Mouse (Mus musculus) left cerebral cortex, postnatal 25 days (tissue): ENCODE measurements at regions not wholly inside any gene's neighbourhood (a gene's known extent, or its start where the extent isn't known, plus 50 kb on each side); places are given as distances from the start of the nearest gene placed in this dataset.

Source experiments
- DNase-seq, 2 experiments: peaks; one replicate each; pipeline ENCODE4 v3.0.0; 2022; ENCODE audit warnings: low spot score in 2 of 2, mixed read lengths in 1 of 2
- intact Hi-C: fragments of 180-260 bp; cut with DNase I; formaldehyde crosslinking; loops from one replicate; pipeline ENCODE4 v1.15.1; 2025

DNA sequence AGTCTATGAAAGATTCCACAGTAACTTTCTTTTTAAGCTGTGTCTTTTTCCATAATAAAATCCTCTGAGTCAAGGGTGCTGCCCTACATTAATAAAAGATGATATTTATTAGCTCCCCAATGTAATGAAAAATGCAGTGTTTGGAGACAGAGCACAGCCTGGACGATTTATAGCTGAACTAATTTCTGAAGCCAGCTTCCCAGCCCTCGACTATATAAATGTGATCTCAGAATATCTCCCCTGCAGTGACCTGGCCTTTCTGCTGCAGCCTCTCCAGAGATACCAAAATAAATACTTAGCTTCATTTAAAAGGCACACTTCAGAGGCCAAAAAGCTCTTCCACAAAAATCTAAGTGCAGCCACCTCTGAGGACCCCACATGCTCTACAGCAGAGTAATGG, 534.7 kb downstream of the Zfp619 start:
- intact Hi-C loops: no loop called here

DNA sequence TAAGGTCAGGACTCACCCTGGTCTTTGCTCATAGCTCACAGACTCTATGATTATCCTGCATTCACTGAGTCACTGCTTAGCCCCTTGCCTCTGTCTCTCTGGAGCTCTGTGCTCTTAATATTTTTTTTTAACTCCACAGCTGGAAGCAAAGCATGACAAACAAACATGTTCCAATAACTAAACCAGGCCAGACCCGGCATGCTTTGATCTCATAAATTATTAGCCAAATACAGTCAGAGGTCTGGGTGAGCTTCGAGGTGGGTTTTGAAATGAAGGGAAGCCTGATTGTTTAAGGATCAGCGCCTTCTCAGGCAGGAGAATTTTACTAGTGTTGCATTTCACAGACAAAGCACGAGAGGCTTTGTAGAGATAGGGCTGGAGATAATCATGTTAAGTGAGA, 541.3 kb downstream of the Zfp619 start:
- intact Hi-C loops: no loop called here
- no peak for DNase-seq

More for the DNA sequence above, 534.7 kb downstream of the Zfp619 start:
- DNase-seq: no peak

DNA sequence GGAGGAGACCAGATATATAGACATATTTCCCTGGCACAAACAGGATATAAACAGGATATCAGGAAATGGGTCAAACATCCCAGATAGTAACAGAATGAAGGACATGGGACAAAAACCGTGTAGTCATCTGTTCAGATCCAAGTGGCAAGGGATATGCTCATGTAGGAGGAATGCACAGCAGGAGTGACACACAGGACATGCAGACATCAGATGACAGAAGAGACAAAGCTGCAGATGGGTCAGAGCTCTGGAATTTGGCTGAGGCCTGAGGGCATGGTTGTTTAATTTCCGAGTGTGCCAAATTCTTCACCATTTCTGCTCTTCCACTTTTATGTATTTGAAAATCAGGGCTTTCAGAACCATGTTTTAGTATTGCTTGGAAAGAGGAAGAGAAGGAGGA, 547.1 kb downstream of the Zfp619 start:
- intact Hi-C loops: no loop called here
- no peak for DNase-seq

DNA sequence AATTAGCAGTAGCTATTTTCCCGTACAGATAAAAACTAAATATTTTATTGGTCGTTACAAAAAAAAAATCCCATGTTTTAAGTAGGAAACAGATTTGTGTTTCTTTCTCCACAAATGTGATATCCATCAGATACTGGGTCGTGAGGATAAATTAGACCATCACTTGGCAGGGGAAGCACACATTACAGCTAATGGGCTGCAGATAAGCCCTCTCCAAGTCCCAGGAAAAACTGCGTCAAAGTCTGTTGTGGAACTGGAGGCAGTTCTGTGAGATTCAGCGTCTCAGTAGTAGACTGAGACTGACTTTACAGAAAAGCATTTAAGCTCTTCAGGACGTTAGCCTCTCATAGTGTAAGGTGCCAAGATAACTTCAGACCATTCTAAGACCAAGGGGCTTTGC, 548.0 kb downstream of the Zfp619 start:
- intact Hi-C loops: no loop called here
- DNase-seq: no peak

- intact Hi-C loops: no loop called here
- DNase-seq: no peak
Measured at GRCm38 (mm10) chr7:40067378-40067777, 549.8 kb downstream of the Zfp619 start.

DNA sequence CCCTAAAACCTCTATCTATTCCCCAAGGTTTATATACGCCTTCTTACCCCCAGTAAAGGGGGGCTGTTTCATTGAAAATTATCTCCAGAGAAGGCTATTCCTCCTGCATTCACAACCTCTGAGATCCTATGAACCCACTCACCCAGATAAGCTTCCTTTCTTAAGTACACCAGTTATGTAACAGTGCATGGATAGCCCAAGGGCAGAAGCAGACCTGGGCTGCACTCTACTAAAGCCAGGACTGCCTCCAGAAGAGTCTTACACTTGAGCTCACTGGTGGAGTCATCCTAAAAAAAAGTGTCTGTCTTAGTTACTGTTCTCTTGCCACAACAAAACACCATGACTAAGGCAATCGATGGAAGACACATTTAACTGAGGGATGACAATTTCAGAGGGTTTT, 553.7 kb downstream of the Zfp619 start:
- intact Hi-C loops: loop anchor here (10.0 kb wide), 1 partner anchor 347 kb away; no protein-coding TSS in a partner anchor
- DNase-seq: no peak

- peak; percentile 24 to 26 for DNase-seq
- intact Hi-C loops: loop anchor here (2.0 to 10.0 kb wide), 2 partner anchors 348 to 868 kb away; no protein-coding TSS in a partner anchor
Measured at GRCm38 (mm10) chr7:40072478-40072877, 554.9 kb downstream of the Zfp619 start.

DNA sequence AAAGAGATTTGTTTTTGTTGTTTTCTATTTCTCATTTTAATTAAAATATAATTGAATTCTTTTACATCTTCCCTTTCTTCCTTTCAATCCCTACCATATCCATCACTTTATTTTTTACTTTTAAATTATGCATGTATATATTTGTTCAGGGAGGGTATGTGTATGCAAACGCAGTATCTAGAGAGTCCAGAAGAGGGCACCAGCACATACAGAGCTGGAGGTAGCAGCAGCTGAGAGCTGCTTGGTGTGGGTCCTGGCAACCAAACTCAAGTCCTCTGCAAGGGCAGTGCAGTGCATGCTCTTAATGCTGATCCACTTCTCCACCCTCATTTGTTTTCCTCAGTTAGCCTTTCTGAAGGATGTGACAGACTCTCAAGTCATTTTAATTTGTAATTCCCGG, 568.7 kb downstream of the Zfp619 start:
- DNase-seq: no peak

GRCm38 (mm10) chr7:40097094-40097493, 579.5 kb downstream of the Zfp619 start:
- DNase-seq: no peak
- intact Hi-C loops: no loop called here

More for the DNA sequence above, 568.7 kb downstream of the Zfp619 start:
- intact Hi-C loops: no loop called here

DNA sequence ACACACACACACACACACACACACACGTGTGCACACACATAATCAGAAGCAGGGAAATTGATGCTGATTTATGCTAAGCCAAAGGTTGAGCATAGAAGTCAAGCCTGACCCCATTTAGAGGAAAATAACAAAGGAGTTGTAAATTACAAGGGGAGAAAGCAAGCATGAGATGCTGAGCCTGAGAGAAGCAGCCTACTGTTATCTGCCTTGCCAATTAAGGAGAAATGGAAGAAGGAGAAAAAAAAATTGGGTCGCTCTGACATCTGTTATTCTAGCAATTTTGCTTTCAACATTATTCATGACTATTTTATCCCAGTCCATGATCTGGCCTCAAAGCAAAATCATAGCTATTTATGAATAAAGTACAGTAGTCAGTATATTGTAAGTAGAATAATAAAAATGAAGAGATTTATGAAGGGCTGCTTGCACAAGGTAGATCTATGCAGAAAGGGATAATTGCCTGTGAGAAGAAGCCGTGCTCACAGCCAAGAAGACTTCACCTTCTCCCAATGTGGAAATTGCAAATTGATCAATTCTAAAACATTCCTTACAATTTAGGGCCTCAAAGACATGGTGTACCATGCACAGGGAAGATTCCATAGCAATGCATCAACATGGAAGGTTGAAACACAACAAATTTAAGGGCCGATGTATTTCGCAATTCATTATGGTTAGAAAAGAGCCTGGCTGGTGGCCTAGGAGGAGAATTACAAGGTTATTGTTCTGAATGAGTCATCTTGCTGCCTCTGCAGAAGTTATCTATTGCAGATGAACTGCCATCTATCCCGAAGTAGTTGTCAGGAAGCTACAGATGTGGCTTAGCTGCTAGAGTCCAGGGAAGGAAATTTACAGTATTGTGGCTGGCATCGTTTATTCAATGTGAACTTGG, 585.7 kb downstream of the Zfp619 start:
- DNase-seq: no peak
- intact Hi-C loops: no loop called here

- intact Hi-C loops: no loop called here
- DNase-seq: peak; percentile 30 to 32
Measured at GRCm38 (mm10) chr7:40142906-40143305, 625.3 kb downstream of the Zfp619 start.

DNA sequence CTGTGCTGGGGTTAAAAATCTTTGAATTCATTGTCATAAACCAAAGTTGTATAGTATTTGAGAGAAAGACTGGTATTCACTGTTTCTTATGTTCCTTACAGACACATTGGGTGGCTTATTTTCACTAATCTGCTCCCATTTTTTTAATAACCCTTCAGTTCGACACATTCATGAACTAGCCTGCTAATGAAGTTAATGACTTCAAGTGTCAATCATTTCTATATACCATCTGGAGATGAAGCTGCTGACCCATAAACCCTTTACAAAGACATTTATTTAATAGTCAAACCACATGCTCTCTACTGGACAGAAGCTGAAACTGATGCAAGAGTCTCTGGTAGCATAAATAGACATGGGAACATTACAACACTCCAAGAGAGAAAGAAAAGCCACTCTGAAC, 626.9 kb downstream of the Zfp619 start:
- no peak for DNase-seq
- intact Hi-C loops: no loop called here

- intact Hi-C loops: no loop called here
- DNase-seq: no peak
Measured at GRCm38 (mm10) chr7:40177570-40177969, 660.0 kb downstream of the Zfp619 start.

DNA sequence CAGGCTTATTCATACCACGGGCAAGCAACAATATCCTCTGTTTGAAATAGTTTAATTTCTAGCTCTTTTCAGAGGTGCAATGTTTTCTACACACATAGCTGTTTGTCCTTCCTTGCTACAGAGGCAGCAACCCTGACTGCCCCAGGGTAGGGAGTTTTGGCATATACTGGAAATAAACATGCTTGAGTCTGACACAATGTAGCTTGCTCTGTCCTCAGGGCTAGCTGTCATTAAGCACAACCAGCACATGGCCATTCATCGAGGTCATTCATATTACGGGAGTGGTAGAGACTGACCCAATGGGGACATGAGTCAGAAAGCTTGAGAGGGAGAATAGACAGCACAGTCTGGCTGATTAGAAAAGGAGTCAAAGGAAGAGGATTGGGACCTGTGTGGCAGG, 677.8 kb downstream of the Zfp619 start:
- intact Hi-C loops: no loop called here
- DNase-seq: no peak

- DNase-seq: peak; percentile 4 to 83
- intact Hi-C loops: loop anchor here (5.0 kb wide), 2 partner anchors 50 to 305 kb away; no protein-coding TSS in a partner anchor
Measured at GRCm38 (mm10) chr7:40202615-40203014, 685.0 kb downstream of the Zfp619 start.

- no peak for DNase-seq
- intact Hi-C loops: no loop called here
Measured at GRCm38 (mm10) chr7:40211956-40212355, 686.2 kb upstream of the Vstm2b start.

GRCm38 (mm10) chr7:40212576-40212975, 685.6 kb upstream of the Vstm2b start:
- DNase-seq: no peak
- intact Hi-C loops: no loop called here

- DNase-seq: no peak
- intact Hi-C loops: no loop called here
Measured at GRCm38 (mm10) chr7:40213646-40214045, 684.5 kb upstream of the Vstm2b start.

DNA sequence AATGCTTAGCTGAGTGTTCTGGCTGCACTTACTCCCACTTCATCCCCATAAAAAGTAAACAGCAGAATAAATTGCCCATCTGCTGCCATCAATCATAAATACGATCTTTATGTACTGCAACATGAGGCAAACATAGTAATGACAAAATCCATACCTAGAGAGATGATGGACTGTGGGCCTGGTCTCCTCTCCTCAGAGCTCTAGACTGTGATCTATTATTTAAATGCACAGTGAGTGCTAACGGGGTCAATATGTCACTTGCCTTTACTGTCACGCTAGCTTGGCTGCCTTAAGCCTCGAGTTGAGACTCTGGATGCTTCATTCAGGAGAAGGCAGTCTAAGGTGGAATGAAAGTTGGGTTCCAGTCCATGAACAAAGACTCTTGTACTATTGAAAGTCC, 683.7 kb upstream of the Vstm2b start:
- DNase-seq: no peak
- intact Hi-C loops: no loop called here

- no peak for DNase-seq
- intact Hi-C loops: no loop called here
Measured at GRCm38 (mm10) chr7:40215271-40215670, 682.9 kb upstream of the Vstm2b start.

DNA sequence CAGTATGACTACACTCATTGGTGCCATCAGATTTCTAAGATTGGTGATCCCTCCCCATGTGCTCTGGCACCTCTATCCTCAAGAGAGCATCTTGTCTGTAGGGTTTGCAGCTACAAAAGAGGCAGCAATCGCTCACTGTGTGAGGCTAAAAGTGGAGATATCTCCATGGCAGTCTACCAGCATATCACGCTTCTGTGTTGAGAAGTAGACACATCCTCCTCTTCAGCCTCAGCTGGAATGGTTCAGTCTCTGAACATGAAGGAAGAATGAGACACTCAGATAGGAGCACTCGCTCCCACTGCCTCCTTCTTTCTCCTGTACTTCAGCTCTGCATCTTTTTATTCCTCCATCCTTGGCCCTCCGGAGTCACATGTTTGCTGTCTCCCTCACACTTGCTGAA, 677.6 kb upstream of the Vstm2b start:
- DNase-seq: peak in 1 of 2 experiments; percentile 66
- intact Hi-C loops: no loop called here
